Mouse (Mus musculus) kidney, postnatal 10 days (tissue): ENCODE data around the gene Hnrnph1.

Experiments used
- DNase-seq: peaks from one replicate; pipeline ENCODE4 v3.0.0; 2021; ENCODE audit warnings: mixed read lengths

Hnrnph1 gene

DNA sequence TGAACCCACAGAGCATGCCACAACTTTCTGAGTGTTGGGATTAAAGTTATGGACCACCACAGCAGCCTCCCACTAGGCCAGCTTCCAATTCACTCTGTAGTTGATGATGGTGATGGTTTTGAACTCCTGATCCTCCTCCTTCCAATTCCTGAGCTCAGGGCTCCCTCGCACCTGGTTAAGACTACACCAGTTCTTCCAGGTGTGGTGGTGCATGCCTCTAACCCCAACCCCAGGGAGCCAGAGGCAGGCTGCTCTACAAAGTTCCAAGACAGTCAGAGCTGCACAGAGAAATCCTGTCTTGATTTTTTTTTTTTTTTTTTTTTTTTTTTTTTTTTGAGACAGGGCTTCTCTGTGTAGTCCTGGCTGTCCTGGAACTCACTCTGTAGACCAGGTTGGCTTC lies 3.2 kb upstream of the Hnrnph1 start:
- DNase-seq: peak; percentile 4

DNA sequence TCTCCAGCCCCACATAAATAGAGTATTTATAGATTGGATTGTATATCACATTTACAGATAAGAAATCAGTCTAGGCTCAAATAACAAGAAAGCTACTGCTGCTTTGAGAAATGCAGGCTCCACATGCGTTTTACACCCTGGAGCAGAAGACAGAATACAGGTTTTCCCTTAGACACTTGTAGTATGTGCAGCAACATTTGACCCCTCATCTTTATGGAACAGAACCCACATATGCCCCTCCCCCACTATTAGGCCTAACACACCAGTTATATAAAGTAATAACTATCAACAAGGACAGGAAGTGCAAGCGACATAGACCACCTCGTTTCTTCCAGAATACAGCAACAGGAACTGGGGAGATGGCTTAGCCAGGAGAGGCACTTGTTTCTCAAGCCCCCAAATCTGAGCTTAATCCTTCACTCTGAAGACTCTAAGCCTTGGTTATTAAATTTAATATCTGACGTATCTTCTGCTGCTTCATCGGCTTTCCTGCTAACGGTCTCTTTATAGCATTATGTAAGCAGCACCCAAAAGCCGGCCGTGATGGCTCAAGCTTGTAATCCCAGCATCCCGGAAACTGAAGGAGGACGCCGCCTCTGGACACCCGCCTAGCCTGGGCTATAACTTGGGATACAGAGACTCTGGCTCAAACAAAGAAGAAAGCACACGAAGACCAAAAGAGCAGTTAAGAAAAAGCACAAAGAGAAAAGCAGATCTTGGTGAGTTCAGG lies 2.3 kb upstream of the Hnrnph1 start:
- peak; percentile 2 for DNase-seq

DNA sequence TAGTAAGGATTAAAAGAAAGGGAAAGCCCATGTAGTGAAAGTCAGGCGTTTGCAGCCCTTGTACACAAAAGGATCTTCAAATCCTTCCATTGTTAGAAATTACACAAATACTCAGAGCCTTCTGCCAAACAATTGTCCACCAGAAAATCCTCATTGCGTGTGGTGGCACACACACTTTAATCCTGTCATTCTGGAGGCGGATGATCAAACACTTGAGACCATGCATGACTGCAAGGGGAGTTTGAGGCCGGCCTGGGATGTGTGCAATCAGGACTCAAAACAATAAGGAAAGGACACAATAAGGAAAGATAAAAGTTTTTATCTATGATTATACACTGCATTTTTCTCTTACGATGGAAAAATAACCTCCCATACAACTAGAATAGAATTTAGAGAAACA lies 1.4 kb upstream of the Hnrnph1 start:
- DNase-seq: no peak

DNA sequence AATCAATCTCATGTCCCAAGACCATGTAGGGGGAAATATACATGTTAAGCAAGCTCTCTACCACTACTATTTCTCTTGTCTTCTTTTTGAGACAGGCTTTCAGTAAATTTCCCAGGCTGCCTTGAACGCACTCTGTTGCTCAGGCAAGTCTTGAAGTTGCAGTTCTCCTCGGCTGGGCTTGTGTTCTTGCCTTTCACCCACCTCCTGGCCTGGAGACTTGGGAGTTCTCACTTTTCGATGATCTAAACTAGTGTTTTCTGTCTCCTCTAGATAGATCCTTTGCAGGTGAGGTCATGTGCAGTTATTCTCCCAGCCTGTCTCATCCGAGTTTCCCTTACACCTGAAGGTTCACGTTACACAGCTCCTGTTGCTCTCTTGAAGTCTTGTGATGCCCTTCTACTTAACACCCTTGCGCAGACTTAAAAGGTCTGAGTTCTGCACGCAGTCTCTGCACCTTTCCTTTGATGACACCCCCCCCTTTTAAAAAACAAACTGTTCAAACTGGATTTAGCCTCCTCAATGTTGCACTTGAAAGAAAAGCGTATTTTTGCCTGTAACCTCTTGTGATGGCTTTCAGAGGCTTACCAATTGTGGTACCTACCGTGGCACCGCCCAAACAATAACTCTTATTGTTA lies 517 bp upstream of the Hnrnph1 start:
- DNase-seq: no peak

DNA sequence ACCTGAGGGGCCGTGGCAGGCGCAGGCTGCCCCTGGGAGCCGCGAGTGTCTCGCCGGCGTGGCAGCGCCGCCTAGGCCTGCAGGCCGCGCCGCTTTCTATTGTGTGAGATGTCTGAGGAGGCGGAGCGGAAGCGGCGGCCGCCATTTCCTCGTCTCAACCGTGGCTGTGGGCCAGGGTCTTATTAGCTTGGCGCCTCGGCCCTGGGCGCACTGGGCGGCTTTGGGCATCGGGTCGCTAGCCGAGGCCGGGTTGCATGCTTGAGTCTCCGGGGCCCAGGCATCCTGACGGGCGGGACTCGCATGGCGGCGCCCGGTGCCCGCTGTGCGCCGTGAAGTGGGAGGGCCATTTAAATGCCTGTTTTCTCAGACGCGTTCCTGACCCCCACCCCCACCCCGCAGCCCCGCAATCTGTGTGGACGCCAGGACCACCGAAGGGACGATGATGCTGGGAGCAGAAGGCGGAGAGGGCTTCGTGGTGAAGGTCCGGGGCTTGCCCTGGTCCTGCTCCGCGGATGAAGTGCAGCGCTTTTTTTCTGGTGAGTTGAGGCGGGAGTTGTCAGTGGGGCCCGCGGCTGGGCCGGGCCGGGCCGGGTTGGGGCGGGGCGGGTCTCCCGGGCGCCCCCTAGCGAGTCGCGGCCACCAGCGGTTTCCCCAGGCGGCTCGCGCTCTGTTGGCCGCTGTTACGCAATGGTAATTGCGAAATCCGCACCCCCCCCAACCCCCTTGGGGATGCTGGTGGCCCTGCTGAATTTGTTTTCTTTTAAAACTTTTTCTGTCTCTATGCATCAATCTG lies 1.3 kb downstream of the Hnrnph1 start:
- DNase-seq: peak; percentile 94

DNA sequence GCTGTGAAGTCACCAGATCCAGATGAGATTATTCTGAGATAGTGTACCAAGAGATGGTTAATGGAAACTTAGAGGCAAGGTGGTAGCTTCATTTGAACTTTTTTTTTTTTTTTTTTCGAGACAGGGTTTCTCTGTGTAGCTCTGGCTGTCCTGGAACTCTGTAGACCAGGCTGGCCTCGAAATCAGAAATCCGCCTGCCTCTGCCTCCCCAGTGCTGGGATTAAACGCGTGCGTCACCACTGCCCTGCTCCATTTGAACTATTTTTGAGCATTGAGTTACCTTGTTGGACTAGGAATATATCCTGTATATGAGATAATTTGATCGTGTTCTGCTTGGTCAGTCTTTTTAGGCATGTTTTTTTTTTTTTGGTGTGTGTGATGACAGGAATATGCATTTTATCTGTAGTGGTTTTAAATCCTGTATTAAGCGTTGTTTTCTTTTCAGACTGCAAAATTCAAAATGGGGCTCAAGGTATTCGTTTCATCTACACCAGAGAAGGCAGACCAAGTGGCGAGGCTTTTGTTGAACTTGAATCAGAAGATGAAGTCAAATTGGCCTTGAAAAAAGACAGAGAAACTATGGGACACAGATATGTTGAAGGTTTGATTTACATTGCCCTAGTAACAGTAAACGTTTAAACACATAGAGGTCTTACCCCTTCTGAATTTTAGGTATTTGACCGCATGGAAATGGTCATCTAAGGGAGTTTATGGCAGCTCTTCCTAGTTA lies 2.4 kb downstream of the Hnrnph1 start:
- no peak for DNase-seq

DNA sequence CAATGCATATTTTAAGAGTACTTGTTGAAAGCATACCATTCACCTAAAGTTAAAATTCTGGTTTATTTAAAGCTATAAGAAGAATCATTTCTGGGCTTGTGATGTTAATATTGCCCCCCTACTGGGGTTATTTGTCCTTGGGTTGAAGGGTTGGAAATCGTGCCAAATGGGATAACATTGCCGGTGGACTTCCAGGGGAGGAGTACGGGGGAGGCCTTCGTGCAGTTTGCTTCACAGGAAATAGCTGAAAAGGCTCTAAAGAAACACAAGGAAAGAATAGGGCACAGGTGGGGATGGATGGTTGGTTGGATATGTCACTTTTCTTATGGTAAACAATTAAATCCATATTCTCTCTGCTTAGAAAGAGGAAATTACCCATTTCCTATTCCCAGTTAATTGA lies 4.5 kb downstream of the Hnrnph1 start:
- DNase-seq: no peak

DNA sequence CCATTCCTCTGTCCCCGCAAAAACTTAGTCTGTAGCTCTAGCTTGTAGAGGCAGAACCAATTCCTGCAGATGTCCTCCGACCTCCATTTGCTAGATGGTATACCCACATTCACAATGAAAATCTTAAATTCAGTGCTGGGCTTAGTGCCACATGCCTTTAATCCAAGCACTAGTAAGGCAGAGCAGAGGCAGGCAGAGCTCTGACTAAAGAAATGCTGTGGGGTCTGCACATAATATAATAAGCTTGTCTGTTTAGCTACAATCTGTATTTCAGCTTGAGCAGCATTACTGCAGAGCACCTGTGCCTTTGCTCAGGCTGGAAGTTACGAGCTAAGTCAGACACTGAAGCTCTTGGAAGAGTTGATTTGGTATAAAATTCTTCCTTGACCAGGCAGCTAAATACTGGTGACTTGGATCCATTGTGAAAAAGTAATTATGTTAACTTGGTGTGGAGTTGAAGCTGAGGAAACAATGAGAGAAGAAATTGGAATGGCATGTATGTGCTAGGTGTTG lies 10.4 kb downstream of the Hnrnph1 start:
- DNase-seq: no peak

DNA sequence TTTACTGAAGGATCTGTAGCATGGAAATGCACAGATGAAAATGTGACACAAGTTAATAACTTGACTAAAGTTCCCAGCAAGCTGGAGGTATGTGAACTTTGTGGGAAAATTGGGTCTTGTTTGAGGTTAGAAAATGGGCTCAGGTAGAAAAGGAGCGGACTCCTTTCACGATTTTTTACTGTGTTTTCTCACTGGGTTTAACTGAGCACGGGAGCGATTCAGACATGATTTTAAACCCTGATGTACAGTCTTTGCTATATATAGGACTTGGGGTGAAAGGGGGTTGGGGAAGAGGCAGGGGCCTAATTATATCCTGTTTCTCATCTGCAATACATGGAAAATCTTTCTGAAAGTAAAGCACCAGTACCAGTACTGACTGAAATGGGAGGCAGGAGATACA lies 10.9 kb downstream of the Hnrnph1 start:
- no peak for DNase-seq

DNA sequence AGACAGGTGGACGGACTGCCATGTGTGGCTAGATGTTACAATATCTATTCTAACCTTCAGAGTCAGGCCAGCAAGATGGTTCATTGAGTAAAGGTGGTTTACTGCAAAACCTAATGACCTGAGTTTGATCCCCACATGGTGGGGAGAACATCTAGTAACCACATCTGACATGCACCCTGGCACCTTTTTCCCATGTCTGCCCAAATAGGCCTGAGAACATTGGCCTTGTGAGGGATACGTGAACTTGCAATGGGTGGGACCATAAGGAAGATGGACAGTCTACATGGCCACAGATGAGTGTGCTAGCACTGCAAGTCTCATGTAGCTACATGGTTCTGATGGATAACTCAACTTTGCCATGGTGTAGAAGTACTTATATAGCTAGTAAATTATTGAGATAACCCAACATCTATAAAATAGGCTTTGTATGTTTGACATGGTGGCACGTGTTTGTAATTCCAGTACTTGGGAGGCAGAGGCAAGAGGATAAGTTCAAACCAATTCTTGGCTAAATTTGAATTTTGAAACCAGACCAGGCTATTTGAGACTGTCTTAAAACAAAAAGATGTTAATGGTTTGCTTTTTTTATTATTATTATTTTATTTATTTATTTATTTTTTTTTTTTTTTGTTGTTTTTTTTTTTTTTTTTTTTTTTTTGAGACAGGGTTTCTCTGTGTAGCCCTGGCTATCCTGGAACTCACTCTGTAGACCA lies 11.6 kb downstream of the Hnrnph1 start:
- no peak for DNase-seq

DNA sequence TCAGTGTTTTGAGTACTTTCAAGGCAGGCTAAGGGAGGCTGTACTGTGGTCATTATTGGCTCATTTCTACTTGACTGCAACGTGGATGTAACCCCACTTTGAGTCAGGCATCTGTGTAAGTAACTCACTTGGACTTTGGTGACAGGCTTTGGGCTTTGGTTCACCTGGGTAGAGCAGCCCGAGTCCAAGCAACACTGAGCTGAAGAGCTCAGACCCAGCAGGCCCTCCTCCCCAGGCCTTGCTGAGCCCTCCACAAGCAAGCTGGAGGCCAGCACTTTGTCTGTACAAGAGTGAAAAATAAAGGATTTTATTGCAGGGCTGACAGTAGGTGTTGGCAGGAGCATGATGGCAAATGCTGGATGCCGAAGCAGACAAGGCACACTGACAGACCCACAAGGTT lies 12.2 kb downstream of the Hnrnph1 start:
- DNase-seq: no peak

DNA sequence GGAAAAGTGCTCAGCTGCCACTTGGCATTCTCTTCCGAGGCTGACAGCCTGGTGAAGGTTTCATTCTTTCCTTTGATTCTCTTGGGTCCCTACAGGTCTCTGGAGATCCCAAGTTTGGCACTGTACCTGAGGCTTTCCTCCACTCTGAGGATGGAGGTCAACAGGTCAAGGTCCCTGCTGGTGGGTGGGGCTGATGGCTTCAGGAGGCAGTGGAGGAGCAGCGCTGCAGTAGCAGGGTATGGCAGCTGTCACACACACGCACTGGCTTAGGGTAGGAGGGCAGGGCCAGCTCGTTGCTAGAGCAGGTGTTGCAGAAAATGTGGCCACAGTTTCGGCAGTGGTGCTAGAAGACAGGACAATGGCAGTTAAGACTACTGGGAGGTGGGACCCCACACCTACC lies 12.8 kb downstream of the Hnrnph1 start:
- DNase-seq: no peak

DNA sequence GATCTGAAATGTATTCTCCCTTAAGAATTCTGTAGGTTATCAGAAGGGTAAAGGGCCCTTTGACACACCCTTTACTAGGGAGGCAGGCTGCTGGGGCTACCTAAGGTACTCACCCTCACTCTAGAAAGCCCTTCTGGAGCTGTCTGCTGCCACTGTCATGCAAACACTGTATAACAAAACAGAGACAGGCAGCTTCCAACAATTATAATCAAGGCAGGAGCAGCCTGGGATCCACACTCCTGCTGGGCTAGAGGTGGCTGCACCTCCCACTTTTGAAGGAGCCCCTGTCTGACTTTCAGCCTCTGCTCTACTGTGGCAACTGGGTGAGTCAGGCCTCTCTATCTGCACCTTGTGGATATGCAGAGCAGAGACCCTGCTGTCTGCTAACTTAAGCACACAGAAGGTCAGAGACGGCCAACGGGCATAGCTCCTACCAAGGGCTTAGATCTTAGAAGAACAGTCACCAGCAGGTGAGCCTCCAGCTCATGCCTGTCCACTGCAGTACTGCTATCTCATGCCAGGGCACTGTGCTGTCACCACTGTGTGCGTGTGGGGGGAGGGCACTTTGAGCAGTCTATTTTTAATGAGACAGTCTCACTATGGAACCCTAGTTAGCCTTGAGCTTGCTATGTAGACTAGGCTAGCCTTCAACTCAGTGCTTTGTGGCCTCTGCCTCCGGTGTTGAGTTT lies 14.6 kb downstream of the Hnrnph1 start:
- DNase-seq: no peak

DNA sequence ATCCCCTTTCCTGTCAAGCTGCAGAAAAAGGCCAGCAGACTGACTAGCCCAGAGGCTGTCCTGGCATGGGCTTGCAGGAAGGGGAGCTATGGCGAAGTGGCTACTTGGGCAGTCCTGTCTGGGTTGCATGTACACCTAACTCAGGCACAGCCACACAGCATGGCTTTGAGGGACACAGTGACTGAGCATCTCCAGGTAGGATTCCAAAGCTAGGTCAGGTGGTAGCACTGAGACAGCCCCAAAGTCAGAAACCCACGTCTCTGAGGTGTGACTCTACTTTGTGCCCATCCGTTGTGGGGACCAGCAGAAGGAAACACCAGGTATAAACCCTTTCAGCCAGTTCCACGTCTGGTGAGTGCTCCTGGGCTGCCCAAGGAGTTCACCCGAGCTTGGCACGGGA lies 16.5 kb downstream of the Hnrnph1 start:
- DNase-seq: no peak

DNA sequence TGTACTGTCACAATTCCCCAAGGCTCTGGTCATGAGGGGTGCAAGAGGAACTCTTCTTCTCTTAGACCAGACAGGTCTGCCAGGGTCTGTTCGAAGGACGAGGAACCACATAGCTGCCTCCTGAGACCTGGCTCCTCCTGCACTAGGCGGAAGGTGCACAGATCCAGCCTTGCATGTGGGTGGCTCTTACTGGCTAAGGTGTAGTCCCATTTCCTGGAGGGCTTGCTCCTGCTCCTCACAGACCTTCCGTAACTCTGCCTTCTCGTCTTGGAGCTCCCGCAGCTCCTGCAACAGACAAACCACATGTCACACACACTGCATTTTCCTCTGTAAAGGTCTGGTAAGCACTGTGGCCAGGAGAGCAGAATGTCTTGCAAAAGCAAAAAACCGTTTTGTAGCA lies 17.9 kb downstream of the Hnrnph1 start:
- DNase-seq: no peak

DNA sequence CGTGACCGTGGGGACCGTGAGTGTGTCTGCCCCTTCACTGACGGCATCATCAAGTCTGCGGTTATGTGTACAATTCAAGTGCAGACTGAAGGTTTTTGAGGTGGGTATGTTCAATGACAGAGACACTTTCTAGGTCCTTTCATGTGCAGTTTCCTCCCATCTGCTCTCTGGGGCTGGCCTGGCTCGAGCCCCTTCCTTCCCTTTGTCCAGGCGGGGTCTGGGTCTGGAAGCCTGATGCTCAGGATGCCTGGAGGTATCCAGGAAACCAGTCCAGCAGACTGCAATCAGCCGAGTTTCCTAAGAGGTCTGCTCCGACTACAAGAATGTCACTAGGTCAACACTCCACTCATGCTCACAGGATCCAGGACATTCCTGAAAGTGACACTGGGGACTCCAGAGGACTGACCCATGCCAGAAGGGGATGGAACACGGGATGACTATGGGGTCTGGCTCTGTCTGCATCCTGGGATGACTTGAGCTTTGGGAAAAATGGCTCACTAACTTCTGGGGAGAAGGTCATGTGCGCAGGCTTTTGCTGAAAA lies 20.0 kb downstream of the Hnrnph1 start:
- no peak for DNase-seq

DNA sequence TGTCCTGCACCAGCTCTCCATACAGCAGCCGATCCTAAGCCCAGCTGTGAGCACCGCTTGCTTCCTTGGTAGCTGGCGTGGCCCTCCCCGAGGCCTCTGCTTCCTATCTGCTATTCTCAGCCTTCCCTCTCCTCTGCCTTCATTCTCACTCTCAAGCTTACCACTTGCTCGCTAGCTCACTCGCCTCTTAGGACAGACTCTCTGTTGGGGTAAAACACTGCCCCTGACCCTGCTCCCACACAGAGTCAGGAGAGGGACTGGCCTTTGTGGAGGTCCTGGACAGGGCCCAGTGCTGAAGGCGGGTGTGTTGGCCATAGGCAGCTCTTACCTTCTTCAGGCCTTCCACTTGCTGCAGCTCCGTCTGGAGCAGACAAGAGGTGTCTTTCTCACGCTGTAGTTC lies 20.5 kb downstream of the Hnrnph1 start:
- DNase-seq: no peak

DNA sequence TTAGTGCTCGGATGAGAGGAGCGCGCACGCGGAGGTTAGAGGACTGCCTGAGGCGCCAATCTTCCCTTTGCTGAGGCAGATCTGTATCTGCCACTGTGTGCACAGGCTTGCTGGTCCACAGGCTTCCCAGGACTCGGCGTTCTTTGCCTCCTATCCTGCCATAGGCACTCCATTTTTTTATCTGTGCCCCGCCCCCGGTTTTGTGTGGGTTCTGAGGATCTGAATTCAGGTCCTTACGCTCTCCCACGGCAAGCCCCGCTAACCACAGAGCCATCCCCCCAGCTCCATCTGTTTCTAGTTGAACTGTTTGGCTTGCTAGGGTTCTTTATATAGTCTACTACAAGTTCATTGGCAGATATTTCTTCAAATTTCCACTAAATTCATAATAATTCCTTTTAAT lies 22.0 kb downstream of the Hnrnph1 start:
- no peak for DNase-seq

DNA sequence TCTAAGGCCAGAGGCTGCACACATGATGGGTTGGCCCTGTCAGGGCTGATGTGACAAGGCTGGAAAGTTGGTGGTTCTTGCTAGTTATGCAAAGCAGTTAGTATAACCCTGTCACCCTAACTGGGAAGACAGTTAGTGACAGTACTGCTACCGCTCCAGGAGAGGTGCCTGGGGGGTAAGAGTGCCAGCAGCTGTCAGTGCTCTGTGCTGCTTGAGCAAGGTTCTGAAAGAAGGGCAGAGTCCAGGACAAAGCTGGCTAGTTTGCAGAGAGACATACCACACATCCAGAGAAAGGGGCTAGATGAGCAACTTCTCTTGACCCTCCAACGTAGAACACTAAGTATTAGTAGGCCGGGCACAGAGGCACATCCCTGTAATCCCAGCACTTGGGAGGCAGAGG lies 25.7 kb downstream of the Hnrnph1 start:
- no peak for DNase-seq

DNA sequence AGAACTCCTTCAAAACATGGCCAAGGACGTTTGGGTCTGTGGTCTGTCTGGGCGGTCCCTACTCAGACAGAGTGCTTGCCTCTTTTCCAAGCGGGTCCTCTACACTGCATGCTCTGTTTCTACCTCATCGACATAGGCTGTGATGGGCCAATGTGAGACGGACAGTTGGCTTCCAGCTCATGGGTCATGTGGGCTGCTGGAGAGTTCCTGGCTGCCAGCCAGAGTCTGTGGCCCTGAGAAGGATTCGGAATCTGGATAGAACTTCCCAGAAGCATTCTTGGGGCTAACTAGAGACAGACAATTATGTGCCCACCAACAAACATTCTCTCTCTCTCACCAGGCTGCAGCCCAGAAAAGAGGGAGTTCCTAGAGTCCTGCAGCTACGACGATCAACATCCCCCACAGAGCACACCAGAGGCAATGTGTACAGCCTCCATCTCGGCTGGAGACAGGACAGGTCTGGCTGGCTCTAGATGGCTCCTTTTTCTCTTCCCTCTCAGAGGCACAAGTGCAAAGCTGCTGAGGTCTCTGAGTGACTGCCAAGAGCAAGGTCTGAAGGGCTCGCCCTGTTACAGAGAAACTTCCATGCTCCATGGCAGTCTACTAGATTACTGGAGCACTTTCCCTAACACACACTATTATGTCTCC lies 26.7 kb downstream of the Hnrnph1 start:
- peak; percentile 73 for DNase-seq

DNA sequence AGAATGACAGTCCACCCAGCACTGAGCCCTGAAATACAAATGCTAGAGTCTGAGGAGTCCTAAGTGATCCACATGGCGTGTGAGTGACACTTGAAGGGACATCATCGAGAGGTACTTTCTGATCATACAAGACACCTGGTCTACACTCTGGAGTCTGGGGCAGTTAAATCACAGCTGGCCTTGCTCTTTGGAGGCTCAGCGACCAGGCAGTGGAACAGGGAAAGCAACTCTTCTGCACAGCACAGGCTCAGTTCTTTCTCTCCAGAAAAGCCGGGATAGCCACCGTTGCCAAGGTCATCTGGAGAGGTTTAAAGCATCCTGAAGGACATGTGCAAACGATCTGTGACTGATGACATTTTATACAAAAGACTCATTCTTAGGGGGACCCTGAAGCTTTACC lies 30.4 kb downstream of the Hnrnph1 start:
- no peak for DNase-seq
